Mouse (Mus musculus) lung, postnatal 36 days (tissue): ENCODE data around the gene Ate1.
"Not testable (repeated sequence)": the region's sequence is repeated elsewhere in the genome, so short reads cannot be mapped to it uniquely, and the experiment has no call there.

Experiments used
- DNase-seq: peaks from one replicate; pipeline ENCODE4 v3.0.0; 2022; ENCODE audit warnings: mixed read lengths

Gene Ate1

GRCm38 (mm10) chr7:130520049-130520425 is at the start of gene Ate1:
Gene Ate1 (minus strand): TSS chr7:130520369.
- DNase-seq: no peak

GRCm38 (mm10) chr7:130568783-130569436 is 48.7 kb upstream of the Ate1 start:
- DNase-seq: no peak

GRCm38 (mm10) chr7:130564596-130564995 is 44.4 kb upstream of the Ate1 start:
- no peak for DNase-seq

GRCm38 (mm10) chr7:130563880-130564279 is 43.7 kb upstream of the Ate1 start:
- no peak for DNase-seq

GRCm38 (mm10) chr7:130563276-130563675 is 43.1 kb upstream of the Ate1 start:
- no peak for DNase-seq

GRCm38 (mm10) chr7:130560933-130561332 is 40.8 kb upstream of the Ate1 start:
- no peak for DNase-seq

GRCm38 (mm10) chr7:130558592-130558991 is 38.4 kb upstream of the Ate1 start:
- peak; percentile 16 for DNase-seq

GRCm38 (mm10) chr7:130555597-130555996 is 35.4 kb upstream of the Ate1 start:
- no peak for DNase-seq

- DNase-seq: no peak
Measured at GRCm38 (mm10) chr7:130553321-130553720, 33.2 kb upstream of the Ate1 start.

GRCm38 (mm10) chr7:130552780-130553179 is 32.6 kb upstream of the Ate1 start:
- peak; percentile 21 for DNase-seq

GRCm38 (mm10) chr7:130547635-130548175 is 27.5 kb upstream of the Ate1 start:
- DNase-seq: no peak

GRCm38 (mm10) chr7:130546791-130547484 is 26.8 kb upstream of the Ate1 start:
- DNase-seq: peak; percentile 95

GRCm38 (mm10) chr7:130546421-130546790 is 26.2 kb upstream of the Ate1 start:
- DNase-seq: peak; percentile 12

GRCm38 (mm10) chr7:130545893-130546292 is 25.7 kb upstream of the Ate1 start:
- no peak for DNase-seq

GRCm38 (mm10) chr7:130545401-130545800 is 25.2 kb upstream of the Ate1 start:
- DNase-seq: no peak

GRCm38 (mm10) chr7:130543181-130543580 is 23.0 kb upstream of the Ate1 start:
- no peak for DNase-seq

GRCm38 (mm10) chr7:130540176-130540575 is 20.0 kb upstream of the Ate1 start:
- no peak for DNase-seq

- no peak for DNase-seq
Measured at GRCm38 (mm10) chr7:130537068-130537467, 16.9 kb upstream of the Ate1 start.

GRCm38 (mm10) chr7:130535174-130535573 is 15.0 kb upstream of the Ate1 start:
- no peak for DNase-seq

GRCm38 (mm10) chr7:130533316-130534260 is 13.4 kb upstream of the Ate1 start:
- DNase-seq: peak; percentile 94

GRCm38 (mm10) chr7:130531138-130531537 is 11.0 kb upstream of the Ate1 start:
- not testable (repeated sequence) for DNase-seq

- no peak for DNase-seq
Measured at GRCm38 (mm10) chr7:130527306-130527705, 7.1 kb upstream of the Ate1 start.

- DNase-seq: peak; percentile 8
Measured at GRCm38 (mm10) chr7:130523451-130523850, 3.3 kb upstream of the Ate1 start.
